Mouse (Mus musculus): ENCODE measurements around the gene Akap12. TPM values are rescaled to one million over a fixed set of nuclear protein-coding genes. Genes with fewer than 3 reads are reported as not detected.

Gene Akap12
- polyA plus RNA-seq, 1 experiment from 2014 or later: 25.5 TPM

GRCm38 (mm10) chr10:4323885-4324284 lies 57.7 kb downstream of the Akap12 start:
- H3K9me3 ChIP-seq (ENCODE audit: control insufficient read depth, low read length): no peaks in the 10 kb centered on the region
- DNase-seq (ENCODE audit: low spot score) (no peak), ATAC-seq (ENCODE audit: low FRiP score, low TSS enrichment) (no peak)
- H3K4me1 ChIP-seq (replicated peaks; ENCODE audit: control insufficient read depth, insufficient read depth): 0 out of 2 replicates have a peak, but pooled peaks cover 3% of the 10 kb centered on the region
- WGBS: 71% methylated on average over 8 of the region's 8 CpGs
- H3K36me3 ChIP-seq (ENCODE audit: control insufficient read depth, insufficient read depth, low read length): no peaks in the 10 kb centered on the region
- no peak overlapping the region for H3K4me3 ChIP-seq (ENCODE audit: low read depth, low read length)
- no peak for TF ChIP-seq EP300 (optimal IDR thresholded peaks at IDR 0.05)
- no peak overlapping the region for H3K4me2 ChIP-seq (replicated peaks; ENCODE audit: low read depth)
- no peaks in the 10 kb centered on the region for H3K27me3 ChIP-seq (ENCODE audit: control insufficient read depth, insufficient read depth, low read length)
- no peak overlapping the region for H3K27ac ChIP-seq (replicated peaks)
- H3K9ac ChIP-seq (ENCODE audit: low read length): no peak overlapping the region

GRCm38 (mm10) chr10:4325562-4325961 lies 59.4 kb downstream of the Akap12 start:
- Histone ChIP-seq H3K36me3 (ENCODE audit: control insufficient read depth, insufficient read depth, low read length) (no peaks in the 10 kb centered on the region), H3K9ac (ENCODE audit: low read length) (no peak overlapping the region), H3K4me1 (replicated peaks; ENCODE audit: control insufficient read depth, insufficient read depth) (0 out of 2 replicates have a peak, but pooled peaks cover 3% of the 10 kb centered on the region), H3K9me3 (ENCODE audit: control insufficient read depth, low read length) (no peaks in the 10 kb centered on the region), H3K27me3 (ENCODE audit: control insufficient read depth, insufficient read depth, low read length) (no peaks in the 10 kb centered on the region), H3K4me2 (replicated peaks; ENCODE audit: low read depth) (no peak overlapping the region), H3K4me3 (ENCODE audit: low read depth, low read length) (no peak overlapping the region), H3K27ac (replicated peaks) (peak overlapping the region; percentile 53)
- no peak for DNase-seq (ENCODE audit: low spot score)
- WGBS: 18% methylated on average over 5 of the region's 5 CpGs
- TF ChIP-seq CTCF (IDR thresholded peaks at IDR 0.05; ENCODE audit: low read depth) (no peak), EP300 (optimal IDR thresholded peaks at IDR 0.05) (no peak)
- no peak for ATAC-seq (ENCODE audit: low FRiP score, low TSS enrichment)

DNA sequence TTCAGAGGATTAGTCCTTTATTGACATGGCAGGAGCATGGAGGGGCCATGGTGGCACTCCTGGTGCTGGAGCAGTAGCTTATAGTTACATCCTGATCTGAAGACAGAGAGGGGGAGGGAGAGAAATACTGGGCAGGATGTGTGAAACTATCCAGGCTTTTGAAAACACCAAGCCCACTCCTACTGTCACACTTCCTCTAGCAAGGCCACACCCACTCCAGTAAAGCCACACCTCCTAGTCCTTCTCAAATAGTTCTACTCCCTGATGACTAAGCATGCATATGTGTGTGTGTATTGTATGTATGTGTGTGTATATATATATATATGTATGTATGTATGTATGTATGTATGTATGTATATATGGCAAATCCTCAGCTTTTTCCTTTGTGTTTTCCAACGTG lies 61.5 kb downstream of the Akap12 start:
- no peak for DNase-seq (ENCODE audit: low spot score)

DNA sequence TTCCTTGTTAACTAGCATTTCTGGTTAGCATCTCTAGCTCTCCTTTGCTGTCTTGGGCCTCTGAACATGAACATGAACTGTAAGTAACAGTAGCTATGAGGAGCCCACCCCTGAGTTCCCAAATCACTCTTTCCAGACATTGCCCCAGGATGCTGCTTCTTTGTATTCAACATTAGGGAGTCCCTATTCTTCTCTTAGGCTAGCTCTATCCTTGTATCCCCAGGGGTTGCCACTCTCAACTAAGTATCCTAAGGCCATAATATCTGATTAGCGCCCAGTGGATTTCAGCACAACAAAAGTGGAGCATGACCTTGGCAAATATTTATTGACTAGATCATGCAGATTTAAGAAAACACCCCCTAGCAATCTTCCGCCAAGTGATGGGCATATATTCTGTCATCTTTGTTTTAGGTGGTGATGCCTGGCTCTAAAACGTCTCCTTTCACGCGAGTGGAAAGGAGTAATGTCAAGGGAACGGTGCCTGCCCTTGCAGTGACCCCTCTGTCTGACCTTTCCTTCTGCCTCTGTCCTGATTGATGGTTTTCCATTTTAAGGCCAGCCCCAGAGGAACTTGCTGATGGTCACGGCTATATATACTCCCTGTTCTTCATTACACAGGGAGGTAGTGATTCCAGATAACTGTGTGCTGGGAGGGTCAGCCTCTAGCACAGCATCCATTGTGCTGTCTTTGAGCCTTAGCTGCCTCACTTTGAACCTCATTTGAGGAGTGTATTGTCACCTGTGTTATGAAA lies 66.2 kb downstream of the Akap12 start:
- no peak overlapping the region for H3K9ac ChIP-seq (ENCODE audit: low read length)
- H3K4me3 ChIP-seq (ENCODE audit: low read depth, low read length): no peak overlapping the region
- H3K4me2 ChIP-seq (replicated peaks; ENCODE audit: low read depth): no peak overlapping the region
- H3K36me3 ChIP-seq (ENCODE audit: control insufficient read depth, insufficient read depth, low read length): no peaks in the 10 kb centered on the region
- no peaks in the 10 kb centered on the region for H3K9me3 ChIP-seq (ENCODE audit: control insufficient read depth, low read length)
- H3K27ac ChIP-seq (replicated peaks): no peak overlapping the region
- 69% methylated on average over 7 of the region's 7 CpGs for WGBS
- ATAC-seq (ENCODE audit: low FRiP score, low TSS enrichment) (no peak), DNase-seq (ENCODE audit: low spot score) (no peak)
- TF ChIP-seq CTCF (IDR thresholded peaks at IDR 0.05; ENCODE audit: low read depth): no peak
- TF ChIP-seq EP300 (optimal IDR thresholded peaks at IDR 0.05): no peak
- H3K27me3 ChIP-seq (ENCODE audit: control insufficient read depth, insufficient read depth, low read length): no peaks in the 10 kb centered on the region
- no peaks in the 10 kb centered on the region for H3K4me1 ChIP-seq (replicated peaks; ENCODE audit: control insufficient read depth, insufficient read depth)

More for the DNA sequence above, 61.5 kb downstream of the Akap12 start:
- TF ChIP-seq CTCF (IDR thresholded peaks at IDR 0.05; ENCODE audit: low read depth): no peak
- TF ChIP-seq EP300 (optimal IDR thresholded peaks at IDR 0.05): no peak
- H3K4me2 ChIP-seq (replicated peaks; ENCODE audit: low read depth): no peak overlapping the region
- H3K4me1 ChIP-seq (replicated peaks; ENCODE audit: control insufficient read depth, insufficient read depth): 0 out of 2 replicates have a peak, but pooled peaks cover 3% of the 10 kb centered on the region
- H3K9ac ChIP-seq (ENCODE audit: low read length): no peak overlapping the region
- no peak overlapping the region for H3K4me3 ChIP-seq (ENCODE audit: low read depth, low read length)
- WGBS: 64% methylated on average over 1 of the region's 1 CpGs
- no peak overlapping the region for H3K27ac ChIP-seq (replicated peaks)
- no peaks in the 10 kb centered on the region for H3K36me3 ChIP-seq (ENCODE audit: control insufficient read depth, insufficient read depth, low read length)
- ATAC-seq (ENCODE audit: low FRiP score, low TSS enrichment): no peak
- no peaks in the 10 kb centered on the region for H3K9me3 ChIP-seq (ENCODE audit: control insufficient read depth, low read length)
- H3K27me3 ChIP-seq (ENCODE audit: control insufficient read depth, insufficient read depth, low read length): no peaks in the 10 kb centered on the region

DNA sequence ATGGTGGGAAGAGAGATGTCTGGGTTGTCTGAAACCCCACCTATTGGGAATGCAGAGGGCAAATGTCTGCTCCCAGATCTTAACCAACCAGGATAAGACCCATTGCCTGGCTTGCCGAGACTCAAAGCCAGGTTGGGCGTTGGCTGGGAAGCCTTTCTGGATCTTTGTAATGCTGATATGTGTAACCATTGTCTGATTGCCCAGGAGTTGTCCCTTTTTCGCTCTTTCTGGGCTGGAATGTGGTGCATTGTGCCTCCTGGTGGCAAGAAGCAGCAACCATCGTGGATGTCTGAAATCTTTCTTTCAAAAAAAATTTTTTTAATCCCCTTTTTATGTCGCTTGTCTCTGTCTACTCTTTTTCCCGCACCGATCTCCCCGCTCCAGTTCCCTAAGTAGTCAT lies 67.1 kb downstream of the Akap12 start:
- peak; percentile 59 for DNase-seq (ENCODE audit: low spot score)
- WGBS: 13% methylated on average over 8 of the region's 8 CpGs
- Histone ChIP-seq H3K4me2 (replicated peaks; ENCODE audit: low read depth) (peak overlapping the region; percentile 59), H3K4me1 (replicated peaks; ENCODE audit: control insufficient read depth, insufficient read depth) (no peaks in the 10 kb centered on the region), H3K9me3 (ENCODE audit: control insufficient read depth, low read length) (no peaks in the 10 kb centered on the region), H3K36me3 (ENCODE audit: control insufficient read depth, insufficient read depth, low read length) (no peaks in the 10 kb centered on the region), H3K27ac (replicated peaks) (peak overlapping the region; percentile 69), H3K9ac (ENCODE audit: low read length) (no peak overlapping the region), H3K4me3 (ENCODE audit: low read depth, low read length) (0 out of 2 replicates have a peak overlapping the region, but pooled peaks have one; percentile 45), H3K27me3 (ENCODE audit: control insufficient read depth, insufficient read depth, low read length) (no peaks in the 10 kb centered on the region)
- no peak for TF ChIP-seq EP300 (optimal IDR thresholded peaks at IDR 0.05)
- peak; percentile 91 for TF ChIP-seq CTCF (IDR thresholded peaks at IDR 0.05; ENCODE audit: low read depth)
- ATAC-seq (ENCODE audit: low FRiP score, low TSS enrichment): no peak; the same call in 1 of the 2 replicates

- no peak for TF ChIP-seq EP300 (optimal IDR thresholded peaks at IDR 0.05)
- no peak for TF ChIP-seq CTCF (IDR thresholded peaks at IDR 0.05; ENCODE audit: low read depth)
- peak overlapping the region; percentile 45 for H3K4me3 ChIP-seq (ENCODE audit: low read depth, low read length)
- H3K9me3 ChIP-seq (ENCODE audit: control insufficient read depth, low read length): no peaks in the 10 kb centered on the region
- H3K27me3 ChIP-seq (ENCODE audit: control insufficient read depth, insufficient read depth, low read length): no peaks in the 10 kb centered on the region
- H3K36me3 ChIP-seq (ENCODE audit: control insufficient read depth, insufficient read depth, low read length): no peaks in the 10 kb centered on the region
- H3K4me1 ChIP-seq (replicated peaks; ENCODE audit: control insufficient read depth, insufficient read depth): no peaks in the 10 kb centered on the region
- peak overlapping the region; percentile 69 for H3K27ac ChIP-seq (replicated peaks)
- WGBS: 4% methylated on average over 27 of the region's 27 CpGs
- DNase-seq (ENCODE audit: low spot score) (peak; percentile 91), ATAC-seq (ENCODE audit: low FRiP score, low TSS enrichment) (peak; percentile 94)
- peak overlapping the region; percentile 59 for H3K4me2 ChIP-seq (replicated peaks; ENCODE audit: low read depth)
- H3K9ac ChIP-seq (ENCODE audit: low read length): peak overlapping the region; percentile 60
Measured at GRCm38 (mm10) chr10:4334039-4334683, 68.0 kb downstream of the Akap12 start.

Measured in stomach, postnatal 0 days (tissue).